Mouse (Mus musculus) T-helper 17 cell (primary cell): ENCODE data around the gene Tgm6.

Experiments
- in situ Hi-C, 2 experiments: fragments of 300-600 bp; cut with MboI, MseI; formaldehyde crosslinking; loops; 1 replicate in 1 of 2; 2 replicates in 1 of 2; pipeline ENCODE4 v1.15.1; 2025; ENCODE audit warnings: high pct_unique_total_duplicates in 2 of 2

Tgm6 gene

DNA sequence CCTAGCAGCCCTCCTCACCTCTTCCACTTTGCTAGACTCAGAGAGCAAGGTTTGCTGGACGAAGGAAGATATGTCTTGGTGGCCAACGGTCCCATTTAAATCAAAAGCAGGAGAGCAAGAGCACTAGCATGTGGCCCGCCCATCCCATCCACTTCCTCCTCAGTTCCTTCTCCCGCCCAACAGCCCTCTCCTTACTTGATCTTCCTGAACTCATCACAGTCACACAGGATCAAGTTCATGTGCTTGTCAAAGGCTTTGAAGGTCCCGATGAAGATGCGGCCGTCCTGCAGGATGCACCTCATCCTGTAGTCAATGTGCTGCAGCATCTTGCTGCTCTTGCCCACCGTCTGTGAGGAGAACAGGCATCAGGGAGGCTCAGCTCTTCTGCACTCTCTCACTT lies 64.6 kb downstream of the Tgm6 start:
- in situ Hi-C loops: loop anchor here in 1 of 2 experiments (5.0 to 10.0 kb wide), 2 partner anchors 375 to 1882 kb away; partner anchors contain the start of gene Stk35

DNA sequence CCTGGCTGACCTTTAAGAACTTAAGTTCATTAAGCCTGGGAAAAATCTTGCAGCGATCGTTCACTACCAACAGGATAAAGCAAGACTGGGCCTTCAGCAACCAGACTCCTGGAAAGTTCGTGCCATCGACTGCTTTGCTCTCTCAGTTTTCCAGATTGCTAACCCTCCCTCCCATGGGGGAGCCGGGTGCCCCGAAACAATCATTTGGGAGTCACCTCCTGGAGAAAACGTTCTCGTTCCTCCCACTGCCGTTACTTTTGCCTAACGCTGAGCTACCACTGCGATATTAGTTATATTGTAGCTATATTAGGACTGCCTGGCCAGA lies 66.1 kb downstream of the Tgm6 start:
- in situ Hi-C loops: loop anchor here in 1 of 2 experiments (5.0 to 10.0 kb wide), 2 partner anchors 376 to 1884 kb away; partner anchors contain the start of gene Stk35

DNA sequence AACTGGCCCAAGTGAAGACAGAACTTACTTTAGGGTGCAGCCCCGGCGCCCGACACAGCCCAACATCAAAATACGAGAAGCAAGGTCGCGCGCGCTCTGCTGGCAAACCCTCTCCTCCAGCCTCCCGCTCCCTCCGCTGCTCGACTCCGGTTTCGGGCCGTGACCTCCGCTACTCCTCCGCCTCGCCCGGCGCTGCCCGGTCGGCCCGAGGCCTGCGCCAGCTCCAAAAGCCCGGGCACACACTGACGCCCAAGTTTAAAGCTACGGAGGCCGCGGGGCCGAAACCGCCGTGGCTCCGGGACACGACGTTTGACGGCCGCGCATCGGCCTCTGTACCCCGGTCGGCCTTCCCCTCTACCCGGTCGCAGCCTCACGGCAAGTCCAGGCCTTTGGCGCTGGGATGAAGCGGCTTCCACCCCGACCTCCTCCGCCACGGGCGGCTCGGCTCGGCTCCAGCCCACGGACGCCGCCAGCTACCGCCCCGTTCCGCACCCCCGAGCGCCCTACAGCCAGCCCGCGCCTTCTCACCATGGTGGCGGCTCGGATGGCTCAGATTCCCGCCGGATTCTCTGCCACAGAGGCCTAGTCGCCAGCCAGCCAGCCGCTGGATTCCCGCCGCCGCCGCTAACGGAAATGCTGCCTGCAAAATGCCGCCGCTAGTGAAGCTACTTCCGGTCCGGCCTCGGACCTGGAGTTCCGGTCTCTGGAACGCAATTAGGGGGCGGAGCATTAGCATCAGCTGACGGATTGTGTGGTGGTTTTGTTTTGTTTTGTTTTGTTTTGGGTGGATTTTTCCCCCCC lies 66.7 kb downstream of the Tgm6 start, which contains the start of gene Snrpb:
Snrpb (minus strand) TSS at position 698 of the 801 bp plus-strand sequence.
- in situ Hi-C loops: loop anchor here in 1 of 2 experiments (5.0 to 10.0 kb wide), 2 partner anchors 377 to 1884 kb away; partner anchors contain the start of gene Stk35

DNA sequence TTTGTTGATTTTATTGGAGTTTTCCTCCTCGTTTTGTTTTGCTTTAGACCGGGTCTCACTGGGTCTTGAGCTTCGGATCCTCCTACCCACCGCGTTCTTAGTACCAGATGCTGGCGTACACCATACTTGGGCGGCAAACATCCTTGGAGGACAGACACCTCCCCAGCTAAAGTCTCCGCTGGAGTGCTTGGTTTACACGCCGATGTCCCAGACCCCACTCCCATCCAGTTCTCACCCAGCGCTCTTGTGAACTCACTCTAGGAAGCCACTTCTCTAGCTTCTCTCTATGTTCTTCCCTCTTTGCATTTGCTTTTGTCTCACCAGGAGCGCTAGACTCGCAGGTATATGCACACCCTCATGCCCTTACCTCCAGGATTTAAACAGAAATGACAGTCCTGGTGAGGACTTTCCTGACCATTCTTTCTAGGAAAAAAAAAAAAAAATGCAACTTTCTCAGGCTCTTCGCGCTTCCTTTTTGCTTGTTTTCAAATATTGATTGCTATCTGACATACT lies 67.3 kb downstream of the Tgm6 start:
- in situ Hi-C loops: loop anchor here in 1 of 2 experiments (5.0 to 10.0 kb wide), 2 partner anchors 377 to 1885 kb away; partner anchors contain the start of gene Stk35

GRCm38 (mm10) chr2:130188391-130188790 lies 76.2 kb downstream of the Tgm6 start:
- in situ Hi-C loops: no loop called here

GRCm38 (mm10) chr2:130194894-130195293 lies 82.7 kb downstream of the Tgm6 start, which contains the start of gene Tmc2:
Gene Tmc2 (plus strand): TSS chr2:130195194.
- in situ Hi-C loops: no loop called here

DNA sequence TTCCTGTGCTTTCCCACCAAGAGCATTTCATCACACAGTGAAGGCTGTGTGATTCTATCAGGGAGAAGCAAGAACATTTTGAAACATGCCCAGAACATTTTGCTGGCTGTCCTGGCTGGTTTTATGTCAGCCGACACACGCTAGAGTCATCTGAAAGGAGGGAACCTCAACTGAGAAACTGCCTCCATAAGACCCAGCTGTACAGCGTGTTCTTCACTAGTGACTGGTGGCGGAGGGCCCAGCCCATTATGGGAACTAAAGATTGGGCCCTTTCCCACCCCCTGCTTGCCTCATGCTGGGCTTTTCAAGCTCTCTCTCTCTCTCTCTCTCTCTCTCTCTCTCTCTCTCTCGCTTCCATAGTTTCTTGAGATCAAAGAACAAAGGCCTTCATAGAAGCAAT lies 88.7 kb downstream of the Tgm6 start:
- in situ Hi-C loops: no loop called here
